Mouse (Mus musculus) NIH3T3 (cell line): ENCODE measurements at regions not wholly inside any gene's neighbourhood (a gene's known extent, or its start where the extent isn't known, plus 50 kb on each side); places are given as distances from the start of the nearest gene placed in this dataset.
"Not testable (repeated sequence)": the region's sequence is repeated elsewhere in the genome, so short reads cannot be mapped to it uniquely, and the experiment has no call there.

Experiments
- DNase-seq: peaks from one replicate; pipeline ENCODE4 v3.0.0-alpha.2; 2012; ENCODE audit warnings: low read depth

- no peak for DNase-seq
These were observed 61.0 kb downstream of the 4930474N05Rik start for GRCm38 (mm10) chr14:36155757-36156156.

DNA sequence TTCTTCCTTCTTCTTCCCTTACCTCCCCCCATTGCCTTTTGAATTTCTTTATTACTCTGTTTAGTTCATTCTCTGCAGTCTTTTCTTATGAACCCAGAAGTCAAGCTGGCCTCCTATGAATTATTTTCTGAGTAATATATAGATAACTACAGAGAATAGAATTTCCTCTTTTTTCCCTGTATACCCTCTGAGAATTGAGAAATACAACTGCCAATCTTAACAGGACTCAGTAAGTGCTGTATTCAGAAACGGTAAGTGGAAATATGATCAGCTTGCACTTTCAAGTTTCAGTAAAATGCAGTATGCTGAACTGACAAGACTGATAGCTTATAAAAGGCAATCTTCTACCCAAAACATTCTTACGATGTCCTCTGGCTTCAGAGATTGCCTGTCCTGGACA is 61.5 kb downstream of the 4930474N05Rik start:
- DNase-seq: no peak

GRCm38 (mm10) chr14:36183701-36184100 is 89.0 kb downstream of the 4930474N05Rik start:
- DNase-seq: no peak

GRCm38 (mm10) chr14:36196517-36196916 is 101.8 kb downstream of the 4930474N05Rik start:
- DNase-seq: no peak

GRCm38 (mm10) chr14:36198396-36198795 is 103.7 kb downstream of the 4930474N05Rik start:
- DNase-seq: no peak

- no peak for DNase-seq
These were observed 109.1 kb downstream of the 4930474N05Rik start for GRCm38 (mm10) chr14:36203855-36204254.

DNA sequence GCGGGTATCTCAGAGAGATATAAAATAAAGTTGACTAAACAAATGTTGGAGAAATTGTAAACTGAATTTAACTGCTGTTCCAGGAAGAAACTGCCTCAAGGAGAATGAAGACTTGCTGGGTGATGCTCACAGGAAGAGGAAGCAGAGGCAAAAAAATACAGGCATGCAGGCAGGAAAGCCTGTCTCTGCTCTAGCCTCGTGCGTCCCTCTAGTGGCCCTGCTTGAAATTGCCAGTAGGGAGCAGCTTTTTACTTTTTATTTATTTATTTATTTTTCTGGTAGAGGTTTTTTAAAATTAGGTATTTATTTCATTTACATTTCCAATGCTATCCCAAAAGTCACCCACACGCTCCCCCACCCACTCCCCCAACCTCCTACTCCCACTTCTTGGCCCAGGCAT is 118.1 kb downstream of the 4930474N05Rik start:
- DNase-seq: peak; percentile 52

DNA sequence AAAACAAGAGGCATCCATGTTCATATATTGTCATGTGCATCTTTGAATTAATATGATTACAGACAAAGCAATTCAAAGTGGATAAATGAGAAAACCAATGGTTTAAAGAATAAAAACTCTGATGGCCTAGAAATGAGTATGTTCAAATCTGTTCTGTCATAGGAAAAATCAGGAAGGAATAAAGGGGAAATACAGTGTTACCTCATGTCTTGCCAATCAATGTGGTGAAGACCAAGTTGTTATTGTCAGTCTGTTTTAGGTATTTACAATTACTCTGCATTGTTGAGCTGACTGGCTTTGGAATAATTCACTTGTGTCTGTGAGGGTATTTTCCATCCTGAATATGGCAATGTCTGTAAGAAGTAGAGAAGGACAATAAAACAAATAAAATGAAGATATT is 151.1 kb downstream of the 4930474N05Rik start:
- no peak for DNase-seq

DNA sequence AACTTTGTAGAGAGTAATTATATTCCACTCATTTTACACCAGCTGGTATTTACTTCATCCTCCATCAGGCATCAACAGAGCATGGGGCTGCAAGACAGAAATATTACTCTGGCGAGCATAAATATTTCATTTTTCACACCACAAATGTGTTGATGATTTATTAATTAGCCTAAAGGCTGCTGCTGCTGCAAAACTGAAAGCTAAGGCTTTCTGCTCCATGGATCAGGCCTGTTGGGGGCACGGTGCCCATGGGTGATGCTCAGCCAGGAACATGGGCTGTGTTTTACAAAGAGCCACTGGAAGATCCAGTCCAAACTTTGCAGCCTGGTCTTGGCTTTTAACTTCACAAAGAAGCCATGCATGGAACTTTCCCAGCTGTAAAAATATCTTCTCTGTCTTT is 167.4 kb downstream of the 4930474N05Rik start:
- no peak for DNase-seq

GRCm38 (mm10) chr14:36283825-36284414 is 189.2 kb downstream of the 4930474N05Rik start:
- DNase-seq: no peak

GRCm38 (mm10) chr14:36288697-36289286 is 194.1 kb downstream of the 4930474N05Rik start:
- no peak for DNase-seq

DNA sequence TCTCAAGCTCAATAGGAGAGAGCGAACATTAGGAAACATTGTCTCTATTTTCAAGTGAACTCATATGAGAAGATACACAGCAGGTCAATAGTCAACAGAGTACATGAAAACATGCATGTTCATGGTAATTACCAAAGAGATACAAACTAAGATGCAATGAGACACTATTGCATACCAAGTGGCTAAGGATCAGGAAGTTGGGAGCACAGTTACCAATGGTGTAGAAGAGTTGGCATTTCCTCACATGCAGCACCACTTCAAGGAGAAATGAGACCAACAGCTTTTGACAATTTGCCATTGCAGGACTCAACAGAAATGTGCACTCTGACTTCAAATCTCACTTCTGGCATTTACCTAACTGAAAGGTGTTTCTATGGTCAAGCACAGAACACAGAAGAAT is 215.6 kb downstream of the 4930474N05Rik start:
- no peak for DNase-seq

DNA sequence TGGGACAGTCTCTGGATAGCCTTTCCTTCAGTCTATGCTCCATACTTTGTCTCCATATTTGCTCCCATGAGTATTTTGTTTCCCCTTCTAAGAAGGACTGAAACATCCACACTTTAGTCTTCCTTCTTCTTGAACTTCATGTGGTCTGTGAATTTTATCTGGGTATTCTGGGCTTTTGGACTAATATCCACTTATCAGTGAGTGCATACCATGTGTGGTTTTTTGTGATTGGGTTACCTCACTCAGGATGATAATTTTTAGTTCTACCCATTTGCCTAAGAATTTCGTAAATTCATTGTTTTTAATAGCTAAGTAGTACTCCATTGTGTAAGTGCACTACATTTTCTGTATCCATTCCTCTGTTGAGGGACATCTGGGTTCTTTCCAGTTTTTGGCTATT is 220.0 kb downstream of the 4930474N05Rik start:
- not testable (repeated sequence) for DNase-seq

DNA sequence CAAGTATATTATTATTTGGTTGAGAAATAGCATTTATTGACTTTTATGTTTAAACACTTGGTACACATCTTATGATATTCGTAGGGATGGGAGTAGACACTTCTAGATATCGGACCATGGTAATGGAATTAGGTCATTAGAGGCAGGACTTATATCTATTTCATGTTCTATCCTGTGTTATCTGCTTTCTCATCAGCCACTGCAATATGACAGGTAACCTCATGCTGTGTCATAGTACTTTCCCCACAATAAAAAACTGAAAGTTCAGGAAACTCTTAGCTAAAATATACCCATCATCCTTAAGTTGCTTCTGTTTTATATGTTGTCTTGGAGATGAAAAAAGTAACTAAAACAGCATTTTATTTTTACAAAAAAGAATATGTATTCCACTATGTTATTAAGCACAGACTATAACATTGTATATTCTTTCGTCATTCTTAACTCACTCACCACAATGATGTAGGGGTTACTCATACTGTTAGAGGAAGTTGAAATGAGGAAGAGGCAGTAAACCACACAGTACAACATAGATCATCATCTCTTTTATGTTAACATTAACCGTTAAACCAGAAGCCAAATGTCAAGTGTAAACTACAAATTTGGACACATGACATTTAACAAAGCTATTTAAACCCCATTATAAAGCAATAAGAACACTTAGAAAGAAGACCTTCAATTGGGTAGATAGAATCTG is 221.8 kb downstream of the 4930474N05Rik start:
- DNase-seq: no peak

DNA sequence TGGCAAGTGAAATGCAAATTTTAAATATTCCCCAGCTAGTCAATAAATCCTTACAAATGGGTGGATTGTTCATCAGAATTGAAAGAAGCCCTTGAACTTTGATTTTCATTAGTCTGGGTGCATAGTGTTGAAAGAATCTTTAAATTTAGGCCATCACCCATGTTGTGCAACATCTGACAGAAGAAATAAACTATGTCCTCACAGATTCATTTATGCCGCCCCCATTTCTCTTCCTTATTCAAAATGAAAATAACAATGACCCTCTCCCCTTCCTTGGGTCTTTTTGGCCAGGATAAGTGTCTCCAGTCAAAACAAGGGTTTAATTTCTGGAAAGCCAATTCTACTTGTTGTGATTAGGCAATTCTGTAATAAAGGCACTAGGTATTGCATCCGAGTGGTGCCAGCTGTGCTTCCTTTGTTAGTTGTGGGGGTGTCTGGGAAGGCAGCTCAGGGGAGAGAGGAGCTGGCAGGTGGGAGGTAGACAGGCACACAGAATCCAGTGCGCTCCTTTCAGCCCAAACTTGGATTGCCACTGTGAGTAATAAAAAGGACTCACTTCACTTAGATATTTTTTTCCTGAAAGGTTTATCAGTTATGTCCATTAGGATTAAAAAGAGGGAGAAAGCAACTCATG is 233.7 kb downstream of the 4930474N05Rik start:
- DNase-seq: no peak

DNA sequence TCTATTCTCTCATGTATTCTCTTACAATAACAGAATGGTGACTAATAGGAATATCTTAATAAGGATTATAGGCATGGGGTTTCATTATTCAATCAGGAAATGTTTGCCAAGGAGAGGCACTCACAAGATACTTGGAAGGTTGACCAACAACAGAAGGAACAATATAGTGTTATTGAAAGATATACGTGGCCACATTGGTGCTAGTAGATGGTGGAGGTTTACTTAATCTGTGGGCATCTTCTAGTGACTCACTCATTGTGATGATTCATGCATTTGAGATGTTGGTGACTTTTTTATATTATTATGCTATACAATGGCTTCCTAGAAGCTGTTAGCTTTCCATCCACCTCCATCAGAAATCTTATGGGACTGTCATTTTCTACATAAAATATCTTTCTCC is 246.1 kb downstream of the 4930474N05Rik start:
- DNase-seq: no peak
